Mouse (Mus musculus) induced T-regulatory cell, adult 2 months (primary cell): ENCODE results near the gene Mapre1.

Experiments
- DNase-seq: peaks from one replicate; pipeline ENCODE4 v3.0.0-alpha.2; 2012; ENCODE audit warnings: low read depth

Gene Mapre1

DNA sequence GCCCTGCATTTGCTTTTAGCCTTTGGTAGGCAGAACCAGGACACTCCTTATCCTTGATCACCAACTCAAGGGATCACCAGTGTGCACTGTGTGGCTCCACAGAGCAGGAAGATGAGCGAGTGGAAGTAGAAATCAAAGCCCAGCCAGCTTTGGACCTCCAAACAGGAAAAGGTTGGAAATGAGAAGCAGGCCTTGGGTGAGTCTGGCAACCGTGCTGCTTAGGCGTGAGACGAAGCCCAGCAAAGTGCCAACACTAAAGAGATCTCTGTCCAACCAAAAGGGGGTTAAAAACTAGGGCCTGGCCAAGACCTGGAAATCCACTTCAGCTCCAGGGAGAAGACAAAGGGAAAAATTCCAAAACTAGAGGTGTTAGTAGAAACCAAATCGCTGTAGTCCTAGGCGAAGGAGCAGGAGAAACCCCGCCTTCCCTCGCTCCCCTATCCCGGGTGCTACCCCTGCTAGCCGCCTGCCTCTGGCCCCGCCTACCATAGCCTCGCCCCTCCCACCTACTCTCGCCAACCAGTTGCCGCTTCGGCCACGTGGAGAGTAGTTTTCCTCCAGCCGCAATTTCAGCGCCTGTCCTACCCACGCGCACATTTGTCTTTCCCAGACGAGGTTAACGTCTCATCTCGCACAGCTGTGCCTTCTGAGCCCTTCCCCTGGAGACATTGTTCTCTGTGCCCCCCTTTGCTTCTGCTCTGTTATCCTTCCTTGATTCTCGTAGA lies 37.7 kb downstream of the Mapre1 start:
- peak; percentile 81 for DNase-seq

DNA sequence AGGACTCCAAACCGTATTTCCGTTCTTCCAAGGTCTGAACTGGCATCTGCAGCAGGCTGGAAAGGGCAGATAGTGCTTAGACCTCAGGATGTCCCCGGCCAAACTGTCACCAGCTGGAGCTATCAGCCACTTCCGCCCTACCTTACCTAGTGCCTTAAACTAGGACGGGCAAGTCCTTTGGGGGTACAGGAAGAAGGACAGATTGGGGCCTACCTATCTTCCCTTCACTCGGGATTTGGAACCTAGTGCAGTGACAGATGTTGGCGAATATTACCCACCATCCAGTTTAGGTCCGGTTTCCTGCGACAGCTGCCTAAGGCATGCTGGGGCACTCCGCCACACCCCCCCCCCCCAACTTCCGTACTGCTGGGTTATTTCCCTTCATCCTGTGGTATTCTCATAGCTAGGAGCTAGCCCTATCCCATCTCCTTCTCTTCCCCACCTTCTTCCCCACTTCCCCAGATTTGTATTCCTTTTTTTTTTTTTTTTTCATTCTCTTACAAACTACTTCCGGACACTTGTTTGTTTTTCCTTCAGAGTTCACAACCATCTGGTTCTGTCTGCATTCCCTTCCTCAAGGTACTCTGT lies 38.4 kb downstream of the Mapre1 start, which contains the start of gene Efcab8:
TSS of gene Efcab8 (plus strand) at position 538 of the 588 bp plus-strand sequence.
- DNase-seq, result peak; percentile 66

DNA sequence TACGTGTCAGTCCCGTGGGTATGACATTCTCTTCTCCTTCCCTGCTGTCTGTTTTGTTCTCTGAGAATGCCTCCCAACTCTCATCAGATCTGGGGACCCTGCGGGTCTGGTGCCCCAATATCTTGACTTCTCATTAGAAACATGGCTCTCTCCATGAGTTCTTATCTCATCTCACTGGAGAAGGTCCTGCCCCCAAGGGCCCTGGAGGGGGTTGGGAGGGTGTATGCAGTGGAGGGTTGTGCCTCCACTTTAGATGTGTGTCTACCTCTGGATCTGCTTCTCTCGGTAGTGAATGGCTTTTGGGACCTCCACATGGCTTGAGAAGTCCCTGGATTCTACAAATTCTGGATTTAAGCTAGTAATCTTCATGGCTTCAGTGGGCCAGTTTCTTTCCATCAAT lies 40.1 kb downstream of the Mapre1 start:
- no peak for DNase-seq

DNA sequence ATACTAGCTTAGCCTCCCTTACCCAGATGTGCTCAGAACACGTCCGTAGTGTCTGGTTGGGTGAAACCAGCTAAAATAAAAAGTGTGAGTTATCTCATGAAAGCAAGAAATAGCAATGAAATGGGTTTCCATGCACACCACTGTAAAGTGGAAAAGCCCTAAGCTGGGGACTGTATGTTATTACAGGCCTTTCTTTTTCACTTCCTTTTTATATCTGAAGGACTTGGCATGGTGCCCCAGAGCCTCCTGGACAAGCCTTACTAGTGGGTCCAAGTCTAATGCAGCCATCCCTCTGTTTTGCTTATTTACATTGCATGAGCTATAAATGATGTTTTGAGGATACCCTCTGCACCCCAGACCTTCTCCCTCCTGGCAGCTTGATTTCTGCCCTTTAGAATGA lies 43.6 kb downstream of the Mapre1 start:
- no peak for DNase-seq

DNA sequence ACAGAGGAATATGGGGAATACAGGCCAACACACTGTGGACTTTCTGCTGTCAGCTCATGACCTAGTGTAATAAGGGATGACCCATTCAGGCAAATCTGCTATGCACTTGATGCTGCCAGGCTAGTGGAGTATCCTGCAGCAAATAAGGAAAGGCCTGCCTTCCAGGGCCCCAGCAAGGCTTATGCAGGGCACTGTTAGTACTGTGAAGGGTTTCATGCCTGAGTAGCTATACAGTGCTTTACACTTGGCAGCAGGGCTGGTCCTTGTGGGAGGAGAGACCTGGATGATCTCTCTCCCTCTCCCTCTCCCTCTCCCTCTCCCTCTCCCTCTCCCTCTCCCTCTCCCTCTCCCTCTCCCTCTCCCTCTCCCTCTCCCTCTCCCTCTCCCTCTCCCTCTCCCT lies 52.3 kb downstream of the Mapre1 start:
- DNase-seq, result no peak

DNA sequence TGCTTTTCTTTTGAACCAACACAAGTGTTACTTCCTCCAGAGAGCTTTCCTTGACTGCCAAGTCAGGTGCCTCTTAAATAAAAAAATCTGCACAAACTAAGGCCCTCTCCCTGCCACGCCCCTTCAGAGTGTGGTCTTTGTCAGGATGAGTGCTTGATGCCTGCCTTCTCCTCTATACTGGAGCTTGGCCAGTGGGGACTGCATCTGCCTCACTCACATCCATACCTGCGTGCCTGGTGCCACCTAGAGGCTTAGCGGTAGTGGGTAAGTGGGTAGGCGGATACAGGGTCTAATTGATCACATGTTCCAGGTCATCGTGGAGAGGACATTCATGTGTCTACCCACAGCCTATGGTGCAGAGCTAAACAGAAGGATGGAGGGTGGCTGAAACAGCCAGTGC lies 54.0 kb downstream of the Mapre1 start:
- peak; percentile 20 for DNase-seq

DNA sequence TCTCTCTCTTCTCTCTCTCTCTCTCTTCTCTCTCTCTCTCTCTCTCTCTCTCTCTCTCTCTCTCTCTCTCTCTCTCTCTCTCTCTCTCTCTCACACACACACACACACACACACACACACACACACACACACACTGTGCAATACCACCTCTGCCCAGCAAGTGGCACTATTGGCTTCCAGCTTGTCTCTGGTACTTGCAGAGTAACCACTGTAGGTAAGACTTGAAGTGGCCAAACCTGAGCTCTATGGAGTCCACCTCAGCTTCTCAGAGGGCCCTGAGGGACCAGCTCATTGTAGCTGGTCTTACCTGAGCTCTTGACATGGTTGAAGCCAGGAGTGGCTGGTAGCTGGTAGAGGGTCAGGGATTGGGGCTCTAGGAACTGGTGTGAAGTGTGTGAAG lies 66.4 kb downstream of the Mapre1 start:
- peak; percentile 51 for DNase-seq

DNA sequence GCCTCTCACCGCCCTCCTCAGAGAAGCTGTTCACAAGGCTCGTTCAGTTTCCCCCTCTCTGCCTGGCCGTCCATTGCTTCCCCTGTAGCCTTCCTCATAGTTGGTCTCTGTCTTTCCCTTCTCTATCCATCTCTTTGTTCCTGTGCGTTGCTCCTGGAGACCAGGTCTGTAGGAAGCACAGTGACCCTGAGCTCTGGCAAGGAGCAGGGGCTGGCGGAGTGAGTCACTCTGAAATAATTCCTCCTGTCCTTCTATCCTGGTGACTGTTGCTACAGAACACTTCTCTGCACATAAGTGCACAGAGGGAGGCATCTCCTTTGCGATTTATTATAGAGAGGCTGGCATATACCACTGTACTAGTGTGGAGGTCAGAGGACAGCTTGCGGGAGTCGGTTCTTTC lies 67.1 kb downstream of the Mapre1 start:
- DNase-seq, result no peak

DNA sequence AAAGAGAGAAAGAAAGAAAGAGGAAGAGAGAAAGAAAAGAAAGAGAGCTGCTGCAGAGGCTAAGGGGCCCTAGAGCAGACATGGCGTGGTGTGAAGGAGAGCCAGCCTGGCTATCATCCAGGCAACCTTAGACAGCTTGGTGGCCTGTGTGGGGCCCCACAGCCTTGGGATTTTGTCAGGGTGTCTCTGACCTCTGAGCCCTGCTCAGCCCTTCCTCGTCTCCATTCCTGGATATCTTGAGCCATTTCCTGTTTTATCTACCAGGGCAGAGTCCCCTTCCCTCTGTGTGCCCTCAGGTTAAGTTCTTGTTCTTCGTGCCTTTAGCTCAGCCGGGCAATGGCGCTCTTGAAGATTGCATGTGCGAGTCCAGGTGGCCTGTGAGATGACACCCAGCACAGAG lies 67.8 kb downstream of the Mapre1 start:
- no peak for DNase-seq

DNA sequence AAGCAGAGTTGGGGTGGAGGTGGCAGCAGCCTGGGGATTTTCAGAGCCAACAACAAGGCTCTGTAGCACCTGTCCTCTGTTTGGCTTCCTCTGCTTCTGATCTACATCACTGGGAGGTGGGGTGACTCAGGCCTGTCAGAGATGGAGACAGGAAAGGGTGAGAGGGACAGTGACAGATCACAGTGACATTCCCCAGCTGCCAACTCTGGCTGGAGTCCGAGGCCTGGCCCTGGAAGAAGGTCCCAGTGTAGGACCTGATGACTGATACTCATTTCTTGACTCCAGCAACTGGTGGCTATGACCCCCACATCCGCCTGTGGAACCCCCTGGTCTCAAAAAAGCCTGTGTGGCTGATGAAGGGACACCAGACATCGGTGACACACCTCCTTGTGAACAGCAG lies 68.8 kb downstream of the Mapre1 start:
- DNase-seq, result no peak

DNA sequence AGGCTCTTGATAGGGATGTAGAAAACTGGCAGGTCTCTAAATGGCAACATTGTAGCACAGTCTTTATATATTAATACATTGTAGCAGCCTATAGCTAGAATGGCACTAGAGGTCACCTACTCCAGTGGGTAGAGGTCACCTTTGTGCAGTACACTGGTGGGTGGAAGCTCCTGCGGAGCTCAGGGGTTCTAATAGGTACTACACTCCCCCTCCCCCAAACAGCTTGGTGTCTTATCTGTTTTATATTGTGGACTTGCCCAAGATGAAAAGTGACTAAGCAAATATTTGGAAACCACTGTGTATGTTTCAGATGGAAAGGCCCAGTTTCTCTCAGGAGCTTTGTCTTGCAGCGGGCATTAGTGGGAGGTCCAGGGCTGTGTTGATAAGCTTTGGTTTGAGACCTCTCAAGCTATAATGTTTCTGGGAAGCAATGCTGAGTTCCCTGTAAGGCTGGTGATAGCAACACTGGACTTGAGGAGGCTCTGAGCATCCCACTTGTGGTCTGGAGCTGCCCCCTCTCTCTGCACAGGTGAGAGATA lies 81.0 kb downstream of the Mapre1 start:
- DNase-seq, result no peak
